Mouse (Mus musculus): ENCODE measurements at regions not wholly inside any gene's neighbourhood (a gene's known extent, or its start where the extent isn't known, plus 50 kb on each side); places are given as distances from the start of the nearest gene placed in this dataset.
"Not testable (repeated sequence)": the region's sequence is repeated elsewhere in the genome, so short reads cannot be mapped to it uniquely, and the experiment has no call there.

DNA sequence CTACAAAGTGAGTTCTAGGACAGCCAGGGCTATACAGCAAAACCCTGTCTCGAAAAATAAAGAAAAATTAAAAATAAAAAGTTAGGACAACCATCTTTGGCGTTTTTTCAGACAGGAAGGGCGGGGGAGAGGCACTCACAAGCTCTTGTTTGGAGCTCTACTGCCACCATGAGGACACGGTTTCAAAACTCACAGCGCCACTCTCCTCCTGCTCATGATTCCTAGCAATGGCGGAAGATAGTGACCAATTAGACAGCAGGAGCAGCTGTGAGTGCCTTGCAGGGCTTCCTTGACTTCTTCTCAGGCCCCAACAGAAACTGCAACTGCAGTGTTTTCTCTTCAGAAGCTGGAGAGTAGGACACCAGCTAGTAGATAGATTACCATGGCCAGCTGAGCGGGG, 151.9 kb upstream of the Olfr1324 start:
- no peaks in the 10 kb centered on the region for H3K36me3 ChIP-seq (ENCODE audit: control insufficient read depth, insufficient read depth, low read length)
- no peak for ATAC-seq (replicated peaks; ENCODE audit: low FRiP score)
- H3K9ac ChIP-seq (ENCODE audit: low read length): no peak overlapping the region
- no peaks in the 10 kb centered on the region for H3K4me1 ChIP-seq (replicated peaks; ENCODE audit: control insufficient read depth, insufficient read depth, low read length)
- H3K27ac ChIP-seq (ENCODE audit: low read depth, low read length): no peak overlapping the region
- peak; percentile 57 for DNase-seq (ENCODE audit: low spot score)
- no peak overlapping the region for H3K4me2 ChIP-seq (ENCODE audit: low read depth, low read length, severe bottlenecking)
- H3K4me3 ChIP-seq (ENCODE audit: low read depth, low read length): no peak overlapping the region
- whole genome bisulfite sequencing: 66% methylated on average over 7 of the region's 7 CpGs
- no peaks in the 10 kb centered on the region for H3K9me3 ChIP-seq (ENCODE audit: control insufficient read depth, low read length)
- no peaks in the 10 kb centered on the region for H3K27me3 ChIP-seq (ENCODE audit: control insufficient read depth, insufficient read depth, low read length)

DNA sequence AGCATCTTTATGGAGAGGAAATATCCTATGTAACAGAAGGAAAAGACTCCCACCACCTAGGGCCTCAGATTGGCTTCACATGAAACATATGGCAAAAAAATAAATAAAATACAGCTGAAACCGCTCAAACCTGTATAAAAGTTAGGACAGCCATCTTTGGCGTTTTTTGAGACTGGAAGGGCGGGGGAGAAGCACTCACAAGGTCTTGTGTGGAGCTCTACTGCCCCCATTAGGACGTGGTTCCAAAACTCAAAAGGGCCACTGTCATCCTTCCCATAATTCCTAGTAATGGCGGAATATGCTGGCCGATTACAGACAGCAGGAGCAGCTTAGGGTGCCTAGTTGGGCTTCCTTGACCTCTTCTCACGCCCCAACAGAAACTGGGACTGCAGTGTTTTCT, 148.5 kb upstream of the Olfr1324 start:
- Histone ChIP-seq H3K9me3 (ENCODE audit: control insufficient read depth, low read length) (no peaks in the 10 kb centered on the region), H3K4me1 (replicated peaks; ENCODE audit: control insufficient read depth, insufficient read depth, low read length) (no peaks in the 10 kb centered on the region), H3K27ac (ENCODE audit: low read depth, low read length) (no peak overlapping the region), H3K4me3 (ENCODE audit: low read depth, low read length) (no peak overlapping the region), H3K36me3 (ENCODE audit: control insufficient read depth, insufficient read depth, low read length) (no peaks in the 10 kb centered on the region), H3K9ac (ENCODE audit: low read length) (no peak overlapping the region), H3K27me3 (ENCODE audit: control insufficient read depth, insufficient read depth, low read length) (no peaks in the 10 kb centered on the region), H3K4me2 (ENCODE audit: low read depth, low read length, severe bottlenecking) (0 out of 2 replicates have a peak overlapping the region, but pooled peaks have one; percentile 11)
- WGBS: 58% methylated on average over 7 of the region's 7 CpGs
- ATAC-seq (replicated peaks; ENCODE audit: low FRiP score) (no peak), DNase-seq (ENCODE audit: low spot score) (peak; percentile 64)

DNA sequence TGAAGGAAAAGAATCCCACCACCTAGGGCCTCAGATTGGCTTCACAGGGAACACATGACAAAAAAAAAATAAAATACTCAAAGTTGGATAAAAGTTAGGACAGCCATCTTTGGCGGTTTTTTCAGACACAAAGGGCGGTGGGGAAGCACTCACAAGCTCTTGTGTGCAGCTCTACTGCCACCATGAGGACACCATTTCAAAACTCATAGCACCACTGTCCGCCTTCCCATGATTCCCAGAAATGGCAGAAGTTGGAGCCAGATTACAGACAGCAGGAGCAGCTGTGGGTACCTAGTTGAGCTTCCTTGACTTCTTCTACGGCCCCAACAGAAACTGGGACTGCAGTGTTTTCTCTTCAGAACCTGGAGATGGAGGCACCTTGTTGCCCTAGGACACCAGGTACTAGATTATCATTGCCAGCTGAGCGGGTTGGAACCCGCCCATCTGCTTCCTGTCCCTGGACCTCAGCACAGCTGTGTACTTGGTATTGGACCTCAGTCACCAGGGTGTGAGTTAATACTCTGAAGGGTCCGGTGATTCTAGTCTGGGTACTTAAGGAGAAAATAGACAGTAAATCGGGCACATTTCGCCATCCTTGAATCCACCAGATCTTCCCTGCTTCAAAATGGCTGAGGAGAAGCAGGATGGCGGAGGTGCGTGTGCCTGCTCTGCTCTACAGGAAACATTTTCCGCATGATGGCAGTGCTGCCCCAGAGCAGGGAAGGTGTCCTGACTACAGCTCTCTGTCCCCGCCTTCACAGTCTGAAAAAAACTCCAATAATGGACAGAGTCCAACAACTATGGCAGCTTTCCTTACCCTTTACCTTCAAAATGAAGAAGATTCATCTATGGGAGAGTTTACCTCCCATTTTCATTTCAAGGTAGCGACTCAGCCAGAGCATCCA, 144.1 kb upstream of the Olfr1324 start:
- H3K27me3 ChIP-seq (ENCODE audit: control insufficient read depth, insufficient read depth, low read length); H3K4me1 ChIP-seq (replicated peaks; ENCODE audit: control insufficient read depth, insufficient read depth, low read length); ATAC-seq (replicated peaks; ENCODE audit: low FRiP score); H3K4me2 ChIP-seq (ENCODE audit: low read depth, low read length, severe bottlenecking); H3K9me3 ChIP-seq (ENCODE audit: control insufficient read depth, low read length); H3K27ac ChIP-seq (ENCODE audit: low read depth, low read length); H3K4me3 ChIP-seq (ENCODE audit: low read depth, low read length); H3K36me3 ChIP-seq (ENCODE audit: control insufficient read depth, insufficient read depth, low read length); H3K9ac ChIP-seq (ENCODE audit: low read length): not testable (repeated sequence)
- WGBS: 63% methylated on average over 14 of the region's 14 CpGs
- peak; percentile 62 for DNase-seq (ENCODE audit: low spot score)

DNA sequence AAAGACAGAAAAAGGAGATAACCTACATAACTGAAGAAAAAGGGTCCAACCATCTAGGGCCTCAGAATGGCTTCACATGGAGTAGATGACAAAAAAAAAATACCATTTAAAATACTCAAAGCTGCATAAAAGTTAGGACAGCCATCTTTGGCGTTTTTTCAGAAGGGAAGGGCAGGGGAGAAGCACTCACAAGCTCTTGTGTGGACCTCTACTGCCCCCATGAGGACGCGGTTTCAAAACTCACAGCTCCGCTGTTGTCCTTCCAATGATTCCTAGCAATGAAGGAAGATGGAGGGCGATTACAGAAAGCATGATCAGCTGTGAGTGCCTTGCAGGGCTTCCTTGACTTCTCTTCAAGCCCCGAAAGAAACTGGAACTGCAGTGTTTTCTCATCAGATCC, 140.8 kb upstream of the Olfr1324 start:
- no peaks in the 10 kb centered on the region for H3K36me3 ChIP-seq (ENCODE audit: control insufficient read depth, insufficient read depth, low read length)
- H3K27me3 ChIP-seq (ENCODE audit: control insufficient read depth, insufficient read depth, low read length): no peaks in the 10 kb centered on the region
- no peak for ATAC-seq (replicated peaks; ENCODE audit: low FRiP score)
- H3K4me3 ChIP-seq (ENCODE audit: low read depth, low read length): no peak overlapping the region
- no peaks in the 10 kb centered on the region for H3K9me3 ChIP-seq (ENCODE audit: control insufficient read depth, low read length)
- H3K4me1 ChIP-seq (replicated peaks; ENCODE audit: control insufficient read depth, insufficient read depth, low read length): no peaks in the 10 kb centered on the region
- no peak overlapping the region for H3K4me2 ChIP-seq (ENCODE audit: low read depth, low read length, severe bottlenecking)
- no peak overlapping the region for H3K27ac ChIP-seq (ENCODE audit: low read depth, low read length)
- WGBS: 77% methylated on average over 6 of the region's 6 CpGs
- DNase-seq (ENCODE audit: low spot score): peak; percentile 60
- H3K9ac ChIP-seq (ENCODE audit: low read length): no peak overlapping the region

DNA sequence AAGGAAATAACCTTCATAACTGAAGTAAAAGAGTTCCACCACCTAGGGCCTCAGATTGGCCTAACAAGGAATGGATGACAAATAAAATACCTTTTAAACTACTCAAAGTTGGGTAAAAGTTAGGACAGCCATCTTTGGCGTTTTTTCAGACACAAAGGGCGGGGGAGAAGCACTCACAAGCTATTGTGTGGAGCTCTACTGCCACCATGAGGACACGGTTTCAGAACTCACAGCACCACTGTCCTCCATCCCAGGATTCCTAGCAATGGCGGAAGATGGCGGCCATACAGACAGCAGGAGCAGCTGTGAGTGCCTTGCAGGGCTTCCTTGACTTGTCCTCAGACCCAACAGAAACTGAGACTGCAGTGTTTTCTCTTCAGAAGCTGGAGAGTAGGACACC, 138.0 kb upstream of the Olfr1324 start:
- Histone ChIP-seq H3K27me3 (ENCODE audit: control insufficient read depth, insufficient read depth, low read length) (no peaks in the 10 kb centered on the region), H3K4me3 (ENCODE audit: low read depth, low read length) (no peak overlapping the region), H3K27ac (ENCODE audit: low read depth, low read length) (no peak overlapping the region), H3K4me2 (ENCODE audit: low read depth, low read length, severe bottlenecking) (no peak overlapping the region), H3K4me1 (replicated peaks; ENCODE audit: control insufficient read depth, insufficient read depth, low read length) (no peaks in the 10 kb centered on the region), H3K9me3 (ENCODE audit: control insufficient read depth, low read length) (no peaks in the 10 kb centered on the region), H3K36me3 (ENCODE audit: control insufficient read depth, insufficient read depth, low read length) (no peaks in the 10 kb centered on the region), H3K9ac (ENCODE audit: low read length) (no peak overlapping the region)
- DNase-seq (ENCODE audit: low spot score): peak; percentile 73
- no peak for ATAC-seq (replicated peaks; ENCODE audit: low FRiP score)
- 66% methylated on average over 5 of the region's 5 CpGs for WGBS

DNA sequence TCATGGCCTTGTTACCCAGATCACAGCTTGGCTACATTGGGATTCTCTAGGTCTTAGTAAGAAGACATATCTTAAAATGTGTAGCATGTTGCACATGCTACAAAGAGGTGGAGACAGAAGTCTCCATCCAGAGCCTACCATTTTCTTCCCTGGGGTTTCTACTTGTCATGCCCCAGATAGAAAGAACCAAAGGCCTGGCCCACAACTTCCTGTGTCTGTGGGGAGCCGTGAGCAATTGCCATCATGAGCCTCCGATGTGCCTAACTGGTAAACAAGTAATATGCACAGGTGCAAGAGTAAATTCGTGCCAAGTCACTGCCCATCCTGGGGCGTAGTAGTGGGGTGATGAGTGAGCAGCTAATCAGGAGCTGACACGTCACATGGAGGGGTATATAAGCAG, 136.7 kb upstream of the Olfr1324 start:
- not testable (repeated sequence) for H3K9me3 ChIP-seq (ENCODE audit: control insufficient read depth, low read length); DNase-seq (ENCODE audit: low spot score); H3K36me3 ChIP-seq (ENCODE audit: control insufficient read depth, insufficient read depth, low read length)

DNA sequence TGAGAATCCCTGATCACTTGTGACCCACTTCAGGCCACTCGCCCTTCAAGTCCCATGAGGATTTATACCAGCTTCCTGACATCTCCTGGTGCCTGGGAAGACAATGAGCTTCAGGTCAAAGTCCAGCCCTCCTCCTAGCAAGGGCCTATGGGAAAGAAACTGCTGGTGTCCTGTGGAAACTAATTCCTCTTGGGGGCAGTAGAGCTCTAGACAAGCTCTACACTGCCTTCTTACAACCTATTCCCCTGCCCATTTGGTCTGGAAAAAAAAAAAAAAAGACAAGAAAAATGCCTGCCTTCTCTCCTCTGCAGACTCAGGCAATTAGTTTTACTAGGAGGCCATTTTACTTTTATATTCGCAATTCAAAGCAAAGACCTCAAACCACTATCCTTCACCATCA, 132.6 kb upstream of the Olfr1324 start:
- Histone ChIP-seq H3K36me3 (ENCODE audit: control insufficient read depth, insufficient read depth, low read length) (no peaks in the 10 kb centered on the region), H3K4me2 (ENCODE audit: low read depth, low read length, severe bottlenecking) (no peak overlapping the region), H3K4me3 (ENCODE audit: low read depth, low read length) (no peak overlapping the region), H3K4me1 (replicated peaks; ENCODE audit: control insufficient read depth, insufficient read depth, low read length) (no peaks in the 10 kb centered on the region), H3K27me3 (ENCODE audit: control insufficient read depth, insufficient read depth, low read length) (no peaks in the 10 kb centered on the region), H3K9ac (ENCODE audit: low read length) (no peak overlapping the region), H3K27ac (ENCODE audit: low read depth, low read length) (no peak overlapping the region), H3K9me3 (ENCODE audit: control insufficient read depth, low read length) (no peaks in the 10 kb centered on the region)
- DNase-seq (ENCODE audit: low spot score) (no peak), ATAC-seq (replicated peaks; ENCODE audit: low FRiP score) (no peak)
- WGBS: 58% methylated on average over 2 of the region's 2 CpGs

More for the DNA sequence above, 136.7 kb upstream of the Olfr1324 start:
- H3K4me3 ChIP-seq (ENCODE audit: low read depth, low read length); H3K27ac ChIP-seq (ENCODE audit: low read depth, low read length); ATAC-seq (replicated peaks; ENCODE audit: low FRiP score); H3K27me3 ChIP-seq (ENCODE audit: control insufficient read depth, insufficient read depth, low read length); H3K9ac ChIP-seq (ENCODE audit: low read length); H3K4me2 ChIP-seq (ENCODE audit: low read depth, low read length, severe bottlenecking); H3K4me1 ChIP-seq (replicated peaks; ENCODE audit: control insufficient read depth, insufficient read depth, low read length): not testable (repeated sequence)
- WGBS: 91% methylated on average over 5 of the region's 5 CpGs

DNA sequence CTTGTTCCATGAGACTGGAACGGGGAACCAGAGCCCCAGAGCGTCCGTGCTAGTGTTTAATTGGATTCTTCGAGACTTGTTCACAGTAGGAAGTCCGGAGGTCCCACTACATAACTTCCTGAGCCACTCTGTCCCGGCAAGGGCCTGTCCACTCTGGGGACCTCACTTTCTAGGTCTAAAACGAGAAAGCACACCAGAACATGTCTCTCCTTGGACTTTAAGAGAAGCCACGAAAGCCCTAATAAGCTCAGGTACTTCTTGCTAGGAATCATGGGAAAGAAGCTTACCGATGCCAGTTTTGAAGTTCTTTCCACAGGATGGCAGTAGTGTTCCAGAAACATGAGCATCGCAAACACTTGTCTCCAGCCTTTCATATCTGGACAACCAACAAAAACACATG, 122.0 kb upstream of the Olfr1324 start:
- Histone ChIP-seq H3K36me3 (ENCODE audit: control insufficient read depth, insufficient read depth, low read length) (no peaks in the 10 kb centered on the region), H3K9me3 (ENCODE audit: control insufficient read depth, low read length) (no peaks in the 10 kb centered on the region), H3K4me1 (replicated peaks; ENCODE audit: control insufficient read depth, insufficient read depth, low read length) (no peaks in the 10 kb centered on the region), H3K4me2 (ENCODE audit: low read depth, low read length, severe bottlenecking) (peak overlapping the region; percentile 24; the same call in 1 of the 2 replicates), H3K27ac (ENCODE audit: low read depth, low read length) (no peak overlapping the region), H3K9ac (ENCODE audit: low read length) (no peak overlapping the region), H3K27me3 (ENCODE audit: control insufficient read depth, insufficient read depth, low read length) (no peaks in the 10 kb centered on the region), H3K4me3 (ENCODE audit: low read depth, low read length) (peak overlapping the region; percentile 23; the same call in 1 of the 2 replicates)
- DNase-seq (ENCODE audit: low spot score): no peak
- no peak for ATAC-seq (replicated peaks; ENCODE audit: low FRiP score)
- 60% methylated on average over 10 of the region's 10 CpGs for WGBS

DNA sequence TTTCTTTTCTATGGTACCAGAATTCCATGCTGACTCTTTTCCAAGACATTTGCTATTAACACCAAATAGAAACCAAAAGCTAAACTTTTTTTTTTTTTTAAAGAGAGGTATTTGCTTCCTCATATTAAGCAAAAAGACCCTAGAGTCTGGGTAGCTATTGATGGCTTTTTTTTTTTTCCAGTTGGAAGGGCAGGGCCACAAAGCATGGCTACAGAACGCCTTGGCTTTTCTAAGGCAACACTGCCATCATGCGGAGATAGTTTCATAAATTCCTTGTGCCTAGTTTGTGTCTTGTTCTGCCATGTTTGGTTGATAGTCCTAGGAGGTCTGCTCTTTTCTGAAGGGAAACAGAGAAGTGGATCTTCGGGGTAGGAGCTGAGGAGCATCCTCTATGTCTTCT, 121.4 kb upstream of the Olfr1324 start:
- H3K4me1 ChIP-seq (replicated peaks; ENCODE audit: control insufficient read depth, insufficient read depth, low read length): no peaks in the 10 kb centered on the region
- H3K4me3 ChIP-seq (ENCODE audit: low read depth, low read length): peak overlapping the region; percentile 23; the same call in 1 of the 2 replicates
- H3K27me3 ChIP-seq (ENCODE audit: control insufficient read depth, insufficient read depth, low read length): no peaks in the 10 kb centered on the region
- WGBS: 45% methylated on average over 3 of the region's 3 CpGs
- no peak for ATAC-seq (replicated peaks; ENCODE audit: low FRiP score)
- H3K27ac ChIP-seq (ENCODE audit: low read depth, low read length): no peak overlapping the region
- H3K9me3 ChIP-seq (ENCODE audit: control insufficient read depth, low read length): no peaks in the 10 kb centered on the region
- peak; percentile 53 for DNase-seq (ENCODE audit: low spot score)
- H3K36me3 ChIP-seq (ENCODE audit: control insufficient read depth, insufficient read depth, low read length): no peaks in the 10 kb centered on the region
- H3K9ac ChIP-seq (ENCODE audit: low read length): no peak overlapping the region
- peak overlapping the region; percentile 24; the same call in 1 of the 2 replicates for H3K4me2 ChIP-seq (ENCODE audit: low read depth, low read length, severe bottlenecking)

All from forebrain, embryonic 11.5 days (tissue).